Mouse (Mus musculus) pancreas, adult 10 weeks (tissue): ENCODE data around the gene Hepacam. TPM values are rescaled to one million over a fixed set of nuclear protein-coding genes. Genes with fewer than 3 reads are reported as not detected.

Experiments
- polyA plus RNA-seq: library from polyadenylated mRNA; stranded (reverse); fragments of 350-450 nt; fragmentation: Illumina TruSeq; extraction: RNeasy Lipid Tissue Mini Kit (QIAGEN cat#74804); gene quantifications from one replicate; pipeline ENCODE4 v1.2.3, GENCODE M21; 2015; ENCODE audit warnings: low read depth, low replicate concordance; ENCODE audit not compliant: insufficient read depth

Gene Hepacam
- polyA plus RNA-seq: not detected

GRCm38 (mm10) chr9:37367301-37368080 is at the start of gene Hepacam:
Gene Hepacam, plus strand, starts transcription at chr9:37367351.

DNA sequence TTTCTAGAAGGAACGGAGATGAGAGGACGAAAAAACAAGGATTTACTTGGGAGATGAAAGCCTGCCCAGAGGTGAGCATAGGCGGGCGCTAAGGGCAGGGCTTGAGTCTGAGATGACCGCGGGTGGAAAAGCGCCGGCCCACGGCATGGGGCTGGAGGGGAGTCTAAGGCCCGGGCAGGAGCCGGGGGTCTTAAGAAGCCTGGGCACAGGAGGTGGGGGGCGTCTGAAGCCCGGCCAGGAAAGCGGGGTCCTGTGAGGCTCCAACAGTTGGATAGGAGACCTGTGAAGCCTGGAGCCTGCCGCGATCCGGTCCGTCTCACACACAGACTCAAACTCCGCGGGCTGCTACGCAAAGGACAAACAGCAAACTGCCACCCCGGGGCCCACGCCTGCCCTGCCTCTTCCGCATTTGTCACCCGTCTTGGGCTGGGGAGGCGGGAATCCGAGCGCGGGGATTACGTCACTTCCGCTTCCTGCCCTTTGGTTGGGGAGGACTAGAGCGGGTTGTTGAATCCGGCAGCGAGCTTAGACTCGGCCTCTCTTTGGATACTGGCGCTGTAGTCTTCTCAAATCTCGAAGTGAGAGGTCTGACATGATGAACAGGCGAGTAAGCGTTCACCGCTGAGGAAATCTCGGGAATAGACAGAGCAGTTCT is 19.0 kb upstream of the Hepacam start, which contains the start of gene Ccdc15:
Gene Ccdc15, minus strand, starts transcription at position 445 of the 655 bp plus-strand sequence.

DNA sequence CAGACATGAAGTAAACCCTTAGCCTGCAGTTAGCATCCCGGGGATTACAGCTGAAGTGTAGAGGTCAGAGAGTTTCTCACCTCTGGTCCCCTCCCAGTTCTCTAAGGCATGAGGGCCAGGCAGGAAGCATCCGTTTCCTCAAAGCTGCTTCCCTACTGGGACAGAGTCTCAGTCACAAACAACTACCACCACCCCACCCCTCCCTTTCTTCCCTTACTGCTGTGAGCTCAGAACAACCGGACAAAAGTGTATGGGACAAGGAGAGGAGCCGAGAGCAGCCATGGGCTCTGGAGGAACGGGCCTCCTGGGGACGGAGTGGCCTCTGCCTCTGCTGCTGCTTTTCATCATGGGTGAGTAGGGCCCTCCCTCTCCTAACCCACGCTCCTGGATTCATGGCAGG is 34.7 kb downstream of the Hepacam start, which contains the start of gene Robo4:
Gene Robo4, plus strand, starts transcription at position 96 of the 400 bp plus-strand sequence.

DNA sequence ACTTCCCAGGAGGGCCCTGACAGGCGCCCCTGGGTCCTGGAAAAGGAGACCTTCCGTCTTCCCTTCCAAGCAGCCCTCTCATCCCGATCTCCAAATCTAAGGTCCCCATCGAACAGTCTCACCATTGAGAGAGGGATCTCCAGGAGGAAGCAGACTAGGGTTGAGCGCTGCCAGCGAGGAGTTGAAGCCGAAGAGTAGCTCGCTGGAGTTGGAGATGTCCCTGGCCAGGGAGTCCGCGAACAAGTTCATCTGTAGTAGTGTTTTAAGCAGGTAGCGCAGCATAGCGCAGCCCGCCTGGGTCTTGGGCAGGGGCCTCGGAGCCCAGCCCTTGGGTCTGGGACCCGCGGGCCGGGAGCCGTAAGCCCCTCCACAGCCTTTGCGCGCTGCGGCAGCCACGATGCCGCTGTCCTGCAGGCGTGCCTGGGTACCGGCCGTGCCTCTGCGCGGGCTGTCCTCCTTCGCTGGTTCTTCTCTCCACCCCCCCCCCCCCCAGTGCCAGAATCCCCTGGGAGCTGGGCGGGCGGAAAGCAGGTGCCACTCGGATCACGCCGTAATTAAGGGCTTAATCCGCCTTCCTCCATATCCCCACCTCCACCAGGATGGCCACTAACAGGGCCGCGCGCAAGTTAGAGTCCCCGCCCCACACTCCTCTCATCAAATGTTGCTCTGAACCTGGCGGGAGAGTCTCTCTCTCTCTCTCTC is 65.7 kb downstream of the Hepacam start, which contains the start of gene Robo3:
Gene Robo3, minus strand, starts transcription at position 527 of the 702 bp plus-strand sequence.

Other genes starting within 250 kb of the Hepacam start
- 1.8 TPM for gene Pknox2, start 219.9 kb upstream of the Hepacam start, polyA plus RNA-seq
- gene Tmem218, start 159.1 kb upstream of the Hepacam start, polyA plus RNA-seq: 1.8 TPM
- 0.46 TPM for gene Slc37a2, start 111.6 kb upstream of the Hepacam start, polyA plus RNA-seq
- 0.61 TPM for gene Ccdc15, start 18.9 kb upstream of the Hepacam start, polyA plus RNA-seq
- gene Robo4, start 34.5 kb downstream of the Hepacam start, polyA plus RNA-seq: 16.8 TPM
- gene Robo3, start 65.9 kb downstream of the Hepacam start, polyA plus RNA-seq: 0.57 TPM
- gene Msantd2, start 122.0 kb downstream of the Hepacam start, polyA plus RNA-seq: 12.3 TPM
- gene Esam, start 160.7 kb downstream of the Hepacam start, polyA plus RNA-seq: 45.9 TPM
- 10.8 TPM for gene Vsig2, start 171.9 kb downstream of the Hepacam start, polyA plus RNA-seq
- gene Nrgn, start 185.6 kb downstream of the Hepacam start, polyA plus RNA-seq: 3.7 TPM
- gene Siae, start 188.3 kb downstream of the Hepacam start, polyA plus RNA-seq: 2.4 TPM
- gene Spa17, start 246.4 kb downstream of the Hepacam start, polyA plus RNA-seq: 2.3 TPM